Mouse (Mus musculus): ENCODE measurements around the gene Filip1. TPM values are rescaled to one million over a fixed set of nuclear protein-coding genes. Genes with fewer than 3 reads are reported as not detected.

Gene Filip1
- total RNA-seq, 2 experiments from 2014 or later: 66.6 to 80.8 TPM

- DNase-seq: no peak
Measured at GRCm38 (mm10) chr9:79947973-79948372, 64.7 kb downstream of the Filip1 start.

DNA sequence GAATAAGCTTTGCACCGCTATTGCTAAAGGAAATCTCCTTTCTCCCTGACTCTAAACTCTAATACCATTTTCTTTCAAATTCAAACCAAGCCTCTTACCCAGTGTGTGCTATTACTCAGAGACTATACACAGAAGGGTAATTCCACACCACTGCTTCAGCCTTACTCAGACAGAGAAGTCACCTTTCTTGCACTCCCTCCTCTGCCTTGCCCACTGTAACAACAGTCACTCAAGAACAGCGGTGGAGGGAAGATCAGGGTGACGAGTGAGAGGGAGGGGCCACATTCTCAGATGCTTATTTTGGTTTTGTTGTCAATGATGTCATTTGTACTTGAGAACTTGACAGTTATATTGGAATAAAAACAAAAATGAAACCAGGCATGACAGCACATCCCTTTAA is 65.2 kb downstream of the Filip1 start:
- DNase-seq: no peak

GRCm38 (mm10) chr9:79944872-79945271 is 67.8 kb downstream of the Filip1 start:
- no peak for DNase-seq

DNA sequence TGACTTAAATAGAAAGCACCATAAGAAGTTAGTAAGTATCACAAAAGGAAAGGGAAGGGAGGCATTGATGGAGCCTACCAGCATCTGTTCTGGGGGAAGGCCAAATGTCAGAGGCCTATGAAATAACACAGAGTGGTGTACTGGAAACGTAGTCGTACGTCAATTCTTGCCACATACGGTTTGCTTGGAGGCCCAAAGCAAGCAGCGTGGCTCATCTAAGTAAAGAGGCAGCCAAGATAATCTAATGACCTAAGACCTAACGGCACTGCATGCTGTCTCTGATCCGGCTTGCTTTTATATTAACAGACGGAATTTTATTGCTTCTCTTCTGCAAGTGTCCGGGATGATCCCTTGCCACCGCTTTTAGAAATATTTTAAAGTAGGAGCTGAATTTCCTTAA is 68.7 kb downstream of the Filip1 start:
- no peak for DNase-seq

DNA sequence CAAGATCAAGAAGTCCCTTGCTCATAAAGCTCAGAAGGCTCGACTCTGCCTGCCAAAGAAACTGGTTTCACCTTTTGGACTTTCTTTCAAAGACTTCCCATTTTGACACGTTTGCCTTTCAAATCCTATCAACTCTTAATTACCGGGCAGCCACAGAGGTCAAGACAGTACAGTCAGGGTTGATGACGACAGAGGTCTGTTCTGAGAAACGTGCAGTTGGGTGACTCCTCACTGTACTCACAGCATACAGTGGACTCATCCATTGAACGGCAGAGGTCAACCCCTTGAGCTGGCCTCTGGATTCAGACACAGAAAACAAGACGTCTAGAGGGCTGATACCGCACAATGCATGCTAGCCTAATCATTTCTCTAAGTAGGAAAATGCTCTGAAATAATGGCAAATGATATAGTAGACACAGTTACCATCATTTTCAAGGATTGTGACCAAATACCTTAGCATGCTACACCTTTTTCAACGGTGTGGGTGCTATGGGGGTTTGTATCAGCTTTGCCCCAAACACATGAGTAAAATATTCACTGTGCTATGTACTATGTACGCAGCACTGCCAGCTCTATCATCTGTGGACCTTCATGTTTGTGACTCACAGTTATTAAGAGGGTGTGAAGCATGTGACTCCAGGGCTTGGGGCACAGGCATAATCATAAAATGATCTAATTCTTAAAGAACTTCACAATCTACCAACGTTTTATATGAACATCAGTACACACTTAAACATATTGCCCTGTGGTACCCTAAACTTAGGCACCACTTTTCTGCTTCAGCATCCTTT is 74.0 kb downstream of the Filip1 start:
- DNase-seq: no peak

GRCm38 (mm10) chr9:79937570-79937969 is 75.1 kb downstream of the Filip1 start:
- no peak for DNase-seq

DNA sequence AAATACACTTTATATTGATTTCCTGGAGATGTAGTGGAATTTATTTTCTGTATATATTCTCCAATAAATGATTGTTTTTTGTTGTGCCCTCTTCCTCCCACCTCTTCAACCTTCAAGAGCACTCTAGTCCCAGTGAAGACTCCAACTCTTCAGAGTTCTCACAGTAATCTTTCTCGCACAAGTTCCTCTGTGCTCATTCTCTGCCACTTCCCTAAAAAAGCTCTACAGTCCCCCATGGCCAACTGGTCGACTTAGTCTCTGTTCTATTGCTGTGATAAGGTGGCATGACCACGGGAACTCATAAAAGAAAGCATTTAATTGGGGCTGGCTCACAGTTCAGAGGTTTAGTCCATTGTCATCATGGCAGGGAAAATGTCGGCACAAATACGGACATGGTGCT is 80.1 kb downstream of the Filip1 start:
- no peak for DNase-seq

DNA sequence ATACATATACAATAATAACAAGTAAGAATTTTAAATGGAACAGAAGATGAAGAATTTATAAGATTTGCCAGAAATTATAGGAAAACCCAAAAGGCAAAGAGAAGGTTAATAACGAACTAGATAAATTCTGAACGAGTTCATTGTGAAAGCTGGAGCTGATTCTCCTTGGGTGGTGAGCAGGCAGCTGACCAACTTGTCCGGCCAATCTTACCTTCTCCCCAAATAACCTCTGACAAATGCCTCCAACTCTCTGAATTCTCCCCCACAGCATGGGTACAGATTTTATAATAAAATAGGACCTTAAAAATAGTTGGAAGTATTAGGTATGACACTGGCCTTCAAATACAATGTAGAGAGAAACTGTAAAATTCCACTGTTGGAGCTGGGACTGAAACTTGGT is 84.6 kb downstream of the Filip1 start:
- DNase-seq: no peak

- DNase-seq: peak in 1 of 2 experiments; percentile 11
Measured at GRCm38 (mm10) chr9:79927156-79927870, 85.3 kb downstream of the Filip1 start.

DNA sequence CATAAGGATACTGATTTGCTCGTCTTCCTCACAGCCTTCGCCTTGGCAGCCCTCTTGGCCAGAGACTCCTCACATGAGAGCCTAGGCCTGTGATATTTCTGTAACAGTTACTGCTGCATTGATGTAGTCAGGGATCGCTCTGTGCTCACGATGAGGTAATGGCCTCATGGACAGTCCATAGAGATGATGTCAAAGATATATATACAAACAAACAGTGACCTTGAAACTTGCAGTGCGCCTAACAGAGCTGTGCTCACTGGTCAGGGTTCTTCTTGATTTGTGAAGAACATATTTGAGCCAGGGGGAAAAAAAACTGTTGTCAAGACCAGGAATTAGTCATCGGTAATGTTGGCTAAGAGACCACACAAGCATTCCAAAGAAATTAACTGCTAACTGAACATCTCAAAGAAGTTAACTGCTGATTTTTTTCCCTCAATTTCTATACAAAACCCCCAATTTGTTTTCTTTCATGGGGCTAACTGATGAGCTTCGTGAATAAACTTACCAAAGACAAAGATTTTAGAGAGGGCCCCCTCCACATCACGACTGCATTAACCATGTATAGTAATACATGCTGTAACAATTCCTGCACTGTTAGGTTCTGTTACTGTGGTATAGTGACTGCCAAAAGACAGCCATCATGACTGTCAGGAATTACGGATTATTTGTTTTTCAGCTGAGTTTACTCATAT is 86.0 kb downstream of the Filip1 start:
- peak in 1 of 2 experiments; percentile 8 for DNase-seq

- no peak for DNase-seq
Measured at GRCm38 (mm10) chr9:79925950-79926349, 86.7 kb downstream of the Filip1 start.

DNA sequence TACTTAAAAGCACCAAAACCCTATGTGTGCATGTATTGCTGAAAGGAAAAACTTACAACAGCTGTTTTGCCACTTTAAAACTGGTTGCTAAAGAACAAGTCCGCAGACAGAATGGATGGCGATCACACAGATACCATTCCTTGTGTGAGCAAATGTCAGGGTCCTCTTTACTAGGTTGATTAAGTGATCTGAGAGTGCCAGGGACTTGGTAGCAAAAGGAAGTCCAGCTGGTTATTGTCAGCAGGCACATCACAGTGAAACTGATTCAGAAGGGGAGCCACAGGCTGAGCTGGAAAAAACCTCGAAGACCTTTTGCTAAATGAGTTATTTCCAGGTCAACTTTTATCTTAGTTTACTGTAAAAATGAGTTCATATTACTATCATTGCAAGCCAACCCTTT is 89.4 kb downstream of the Filip1 start:
- DNase-seq: no peak

- no peak for DNase-seq
Measured at GRCm38 (mm10) chr9:79922493-79922760, 90.2 kb downstream of the Filip1 start.

DNA sequence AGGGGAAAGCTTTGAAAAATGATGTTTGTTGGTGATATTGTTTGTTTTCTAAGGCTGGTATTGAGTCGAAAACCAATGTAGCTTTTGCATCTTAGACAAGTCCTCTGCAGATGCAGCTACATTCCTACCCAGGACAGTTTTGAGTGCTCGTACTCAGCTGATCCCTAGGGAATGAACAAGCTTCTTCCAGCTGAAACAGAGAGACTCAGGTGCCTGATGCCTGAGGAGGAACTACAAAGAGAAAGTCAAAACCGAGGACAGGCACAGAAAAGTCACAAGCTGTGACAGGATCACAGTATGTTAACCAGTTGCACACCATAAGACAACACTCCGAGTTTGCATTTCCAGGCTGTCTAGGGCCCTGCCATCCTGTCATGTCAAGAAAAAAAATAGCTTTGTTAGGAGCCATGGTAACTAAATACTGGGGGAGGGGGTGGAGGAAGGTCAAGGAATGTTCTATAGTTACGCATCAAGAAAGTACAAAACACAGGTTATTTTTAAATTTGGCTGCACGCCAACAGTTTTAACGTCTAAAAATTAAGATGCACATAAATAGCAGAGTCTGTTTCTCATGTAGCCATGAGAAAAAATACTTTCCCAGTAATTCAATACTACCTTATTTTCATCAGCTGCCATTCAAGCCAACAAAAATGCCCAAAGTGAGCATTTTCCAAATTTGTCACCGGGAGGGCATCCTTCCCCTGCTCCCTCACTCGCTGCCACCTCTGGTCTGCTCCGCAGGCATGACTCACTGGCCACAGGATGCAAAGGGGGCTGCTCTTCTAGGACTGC is 90.8 kb downstream of the Filip1 start:
- peak; percentile 33 to 41 for DNase-seq

DNA sequence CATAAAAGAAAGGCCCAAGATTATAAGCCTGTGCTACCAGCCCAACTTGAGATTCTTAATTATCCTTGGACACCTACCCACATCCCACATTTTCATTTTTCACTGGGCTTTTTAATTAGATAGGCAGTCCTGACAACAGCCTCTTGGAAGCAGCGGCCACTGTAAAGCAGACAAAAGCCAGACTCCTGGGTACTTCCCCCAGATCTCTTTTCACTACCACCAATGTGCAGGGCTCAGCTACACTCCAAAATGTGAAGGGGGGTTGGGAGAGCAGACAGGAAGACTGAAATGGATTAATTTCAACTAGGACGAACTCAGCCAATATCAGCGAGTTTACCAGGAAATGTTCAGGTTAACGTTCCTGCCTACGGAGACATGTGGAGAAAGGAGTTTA is 92.1 kb downstream of the Filip1 start:
- DNase-seq: no peak

DNA sequence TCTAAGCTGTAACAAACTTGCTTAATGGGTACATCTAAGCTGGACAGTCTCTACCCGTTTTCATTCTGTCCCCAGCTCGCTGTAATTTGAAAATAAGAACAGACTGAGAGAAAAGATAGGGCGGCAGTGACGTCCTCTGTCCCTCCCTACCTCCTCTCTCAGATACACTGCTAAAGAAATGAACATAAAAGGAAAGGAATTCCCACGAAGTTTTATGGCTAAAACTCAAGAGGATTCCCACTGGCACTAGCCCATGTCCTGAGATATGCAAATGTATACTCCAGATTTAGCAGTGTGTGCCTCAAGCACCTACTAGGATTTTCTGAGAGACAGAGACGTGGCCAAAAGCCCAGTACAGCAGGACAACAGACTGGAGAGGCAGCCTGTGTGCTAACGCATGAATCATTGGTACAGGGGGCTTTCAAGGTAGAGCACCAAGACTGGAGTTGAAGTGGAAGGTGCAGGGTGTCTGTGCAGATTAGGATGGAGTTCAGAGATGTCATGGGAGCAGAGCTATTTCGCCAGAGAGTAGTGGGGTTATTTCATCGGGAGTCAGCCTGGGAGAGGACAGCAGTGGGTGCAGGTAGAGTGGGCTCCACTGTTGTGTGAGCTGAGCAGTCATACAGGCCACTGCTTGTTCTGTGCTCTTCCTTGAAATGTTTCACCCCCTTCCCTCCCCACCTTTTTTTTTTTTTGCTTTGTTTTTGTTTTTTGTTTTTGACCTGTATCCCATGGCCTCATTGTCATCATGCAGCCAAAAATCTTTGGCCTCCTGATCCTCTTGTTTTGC is 92.7 kb downstream of the Filip1 start:
- DNase-seq: no peak

- no peak for DNase-seq
Measured at GRCm38 (mm10) chr9:79919303-79919721, 93.3 kb downstream of the Filip1 start.

- DNase-seq: no peak
Measured at GRCm38 (mm10) chr9:79918325-79919117, 94.1 kb downstream of the Filip1 start.

GRCm38 (mm10) chr9:79914276-79914675 is 98.4 kb downstream of the Filip1 start:
- no peak for DNase-seq

DNA sequence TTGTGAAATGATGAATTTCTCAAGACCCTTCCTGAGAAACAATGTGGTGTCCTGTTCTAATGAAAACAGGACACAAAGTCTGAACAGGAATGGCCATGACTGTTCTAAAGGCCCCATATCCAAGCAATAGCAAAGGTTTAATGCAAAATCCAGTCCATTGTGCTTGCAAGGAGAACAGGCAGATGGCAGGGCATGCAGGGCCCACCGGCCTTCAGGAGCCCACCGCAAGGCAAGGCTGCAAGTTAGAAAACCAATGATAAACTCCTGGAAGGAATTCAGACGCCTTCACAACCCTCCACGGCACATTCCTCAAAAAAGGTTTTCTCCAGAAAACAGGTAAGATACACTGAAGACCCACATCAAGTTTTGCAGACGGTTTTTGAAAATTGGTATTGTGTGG is 99.7 kb downstream of the Filip1 start:
- no peak for DNase-seq

DNA sequence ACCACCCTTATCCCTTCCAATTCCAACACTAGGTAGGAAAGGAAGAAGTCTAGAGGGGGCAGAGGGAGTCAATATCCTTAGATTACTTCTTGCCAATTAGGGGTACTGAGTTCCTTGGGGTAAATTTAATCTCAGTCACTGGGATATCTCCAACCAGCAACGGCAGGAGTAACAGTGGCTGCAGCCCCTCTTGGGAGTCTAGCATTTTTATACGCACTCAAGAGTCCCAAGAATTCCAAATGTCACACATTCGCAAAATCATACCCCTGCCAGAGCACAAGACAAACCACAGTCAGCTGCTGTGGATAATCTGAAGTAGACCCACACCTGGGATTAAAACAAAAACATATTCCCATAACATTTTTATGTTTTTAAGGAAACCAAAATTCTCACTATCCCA is 102.5 kb downstream of the Filip1 start:
- no peak for DNase-seq

All from adrenal gland, postnatal 36 days (tissue).